ENCODE assay signal across 8 mouse cellular contexts in genomic region chr12:29882871-29883617, GRCm38 (mm10). TPM values are rescaled to one million over a fixed set of nuclear protein-coding genes. Genes with fewer than 3 reads are reported as not detected.
DNase-seq lines count a peak whose midpoint lies in the region; ATAC-seq and TF ChIP-seq lines count a peak whose summit lies in the region.

No protein-coding gene starts in this region.

- DNase-seq in liver, adult 2 months (ENCODE audit: extremely low read depth, low read depth, low spot score), result no peak
- DNase-seq in cerebellum, postnatal 4 days (ENCODE audit: low spot score in 2 of 2), result peak; percentile 69 to 83
- DNase-seq in gastrocnemius, adult 18-20 months (ENCODE audit: low spot score), result peak; percentile 71
- DNase-seq in kidney, adult 18-20 months, result peak; percentile 56
- peak; percentile 79 to 80 for DNase-seq in left cerebral cortex, postnatal 36 days (ENCODE audit: low spot score in 2 of 2)
- peak; percentile 27 for DNase-seq in yolk sac, embryonic 10.5 days (ENCODE audit: low spot score)

- H3K4me3 ChIP-seq in liver, adult 2 months (ENCODE audit: insufficient read depth, low read depth, low read length), result no peak overlapping the region
- no peak overlapping the region for H3K4me3 ChIP-seq in liver, embryonic 12.5 days
- H3K4me3 ChIP-seq in neural tube, embryonic 14.5 days (ENCODE audit: low read depth, low read length), result no peak overlapping the region

- no peak overlapping the region for H3K4me2 ChIP-seq in liver, embryonic 12.5 days
- no peak overlapping the region for H3K4me2 ChIP-seq in neural tube, embryonic 14.5 days (ENCODE audit: low read depth, low read length)

- H3K4me1 ChIP-seq in liver, adult 2 months (ENCODE audit: control insufficient read depth, insufficient read depth, low read length), result no peaks in the 10 kb centered on the region
- no peaks in the 10 kb centered on the region for H3K4me1 ChIP-seq in liver, embryonic 12.5 days
- H3K4me1 ChIP-seq in neural tube, embryonic 14.5 days (ENCODE audit: control insufficient read depth, insufficient read depth, low read length), result peaks cover 20% of the 10 kb centered on the region

- no peaks in the 10 kb centered on the region for H3K36me3 ChIP-seq in liver, adult 2 months (ENCODE audit: control insufficient read depth, insufficient read depth, low read length)
- no peaks in the 10 kb centered on the region for H3K36me3 ChIP-seq in liver, embryonic 12.5 days
- peaks cover 8% of the 10 kb centered on the region for H3K36me3 ChIP-seq in neural tube, embryonic 14.5 days (ENCODE audit: control insufficient read depth, insufficient read depth, low read length)

- TF ChIP-seq CTCF in liver, adult 2 months (IDR thresholded peaks at IDR 0.05; ENCODE audit: low read depth, low read length), result peak; percentile 83

- 27% methylated on average over 9 of the region's 9 CpGs for WGBS in liver, adult 2 months
- 24% methylated on average over 9 of the region's 9 CpGs for WGBS in liver, embryonic 12.5 days (ENCODE audit: insufficient replicate concordance)
- WGBS in neural tube, embryonic 14.5 days, result 9% methylated on average over 9 of the region's 9 CpGs

- H3K9me3 ChIP-seq in liver, embryonic 12.5 days (replicated peaks), result no peaks in the 10 kb centered on the region
- H3K9me3 ChIP-seq in neural tube, embryonic 14.5 days (ENCODE audit: control insufficient read depth, low read length), result no peaks in the 10 kb centered on the region

- intact Hi-C loops in left cerebral cortex, postnatal 36 days (cut with DNase I), result no loop called here

- H3K9ac ChIP-seq in liver, adult 2 months (ENCODE audit: low read depth, low read length), result no peak overlapping the region
- H3K9ac ChIP-seq in liver, embryonic 12.5 days, result no peak overlapping the region
- H3K9ac ChIP-seq in neural tube, embryonic 14.5 days (replicated peaks; ENCODE audit: low read depth, low read length), result no peak overlapping the region

- no peaks in the 10 kb centered on the region for H3K79me2 ChIP-seq in liver, adult 2 months (ENCODE audit: control insufficient read depth, insufficient read depth, low read length)

- TF ChIP-seq POLR2A in liver, adult 2 months (IDR thresholded peaks at IDR 0.05; ENCODE audit: extremely low read depth, insufficient read depth, low read length), result no peak

- peaks cover under 1% of the 10 kb centered on the region; the same call in 1 of the 2 replicates for H3K27me3 ChIP-seq in liver, adult 2 months (ENCODE audit: control insufficient read depth, insufficient read depth, low read length)
- H3K27me3 ChIP-seq in liver, embryonic 12.5 days (replicated peaks), result no peaks in the 10 kb centered on the region
- no peaks in the 10 kb centered on the region for H3K27me3 ChIP-seq in neural tube, embryonic 14.5 days (ENCODE audit: control insufficient read depth, insufficient read depth, low read length)

- no peak overlapping the region for H3K27ac ChIP-seq in liver, adult 2 months (replicated peaks; ENCODE audit: insufficient read depth, low read depth, low read length)
- H3K27ac ChIP-seq in liver, embryonic 12.5 days, result no peak overlapping the region
- peak overlapping the region; percentile 69 for H3K27ac ChIP-seq in neural tube, embryonic 14.5 days (ENCODE audit: low read depth, low read length)

- no peak for ATAC-seq in liver, embryonic 12.5 days
- peak; percentile 90 for ATAC-seq in neural tube, embryonic 14.5 days (ENCODE audit: low read depth)

RNA-seq across cellular contexts. Expression of gene Pxdn, which starts 54.4 kb away (rescaled TPM):
- 7.8 and 9.7 TPM in 2 replicates for total RNA-seq in liver, adult 2 months (2014; rRNA removed)
- 7.2 and 9.1 TPM in 2 replicates for polyA plus RNA-seq in liver, adult 2 months (2012; rRNA removed)
- 13.9 and 14.6 TPM in 2 replicates for polyA plus RNA-seq in liver, embryonic 12.5 days (2016; fragmentation: Nextera tagmentation; extraction: Ambion mirVana)
- total RNA-seq in gastrocnemius, adult 18-20 months (2021), result 1 to 10 TPM; 5.9 to 6.4 TPM
- 10 to 100 TPM; 34.4 to 53.6 TPM for total RNA-seq in left cerebral cortex, postnatal 36 days (2021)
- 54.5 and 74.9 TPM in 2 replicates for polyA plus RNA-seq in neural tube, embryonic 14.5 days (2014; fragmentation: Nextera tagmentation; extraction: Ambion mirVana)
